Mouse (Mus musculus): Measurements from ENCODE around the gene Mgst2.

Mgst2 gene

GRCm38 (mm10) chr3:51701950-51702349, 41.8 kb downstream of the Mgst2 start:
- peak; percentile 68 to 74 for DNase-seq

GRCm38 (mm10) chr3:51702701-51703286, 42.6 kb downstream of the Mgst2 start:
- peak in 1 of 2 experiments; percentile 68 for DNase-seq

- DNase-seq, result no peak
These were observed 43.3 kb downstream of the Mgst2 start for GRCm38 (mm10) chr3:51703478-51703877.

DNA sequence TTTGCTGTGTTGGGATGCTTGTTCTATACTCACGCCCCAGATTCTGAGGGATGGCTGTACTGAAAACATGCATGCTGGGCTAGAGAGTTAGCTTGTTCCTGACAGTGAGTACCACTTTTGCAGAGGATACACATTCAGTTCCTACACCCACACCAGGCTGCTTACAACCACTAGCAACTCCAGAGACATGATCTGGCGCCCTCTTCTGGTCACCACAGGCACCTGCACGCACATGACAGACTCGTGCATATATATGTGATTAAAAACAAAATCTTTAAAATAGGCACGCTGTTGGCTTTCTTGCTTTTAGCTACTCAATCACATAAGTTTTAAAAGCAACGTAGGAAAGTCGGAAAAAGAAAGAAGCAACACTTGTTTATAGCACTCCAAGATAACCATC, 45.1 kb downstream of the Mgst2 start:
- peak in 1 of 2 experiments; percentile 53 for DNase-seq

DNA sequence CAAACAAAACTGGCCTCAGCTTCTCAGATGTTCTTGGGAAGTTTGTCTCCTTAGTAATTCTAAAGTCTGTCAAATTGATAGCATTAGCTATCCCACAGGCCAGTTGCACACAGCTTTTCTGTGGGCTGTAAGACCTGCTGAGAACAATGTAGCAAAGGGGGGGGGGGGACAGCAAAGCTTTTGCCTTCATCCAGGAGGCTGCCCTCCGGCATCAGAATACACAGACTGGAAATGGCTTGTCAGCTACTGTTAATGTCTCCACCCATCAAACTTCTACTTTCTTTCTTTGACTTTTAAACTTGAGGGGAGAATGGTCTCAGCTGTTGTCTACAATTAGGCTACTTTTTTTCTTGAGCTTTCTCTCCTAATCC, 48.2 kb downstream of the Mgst2 start:
- DNase-seq, result no peak

DNA sequence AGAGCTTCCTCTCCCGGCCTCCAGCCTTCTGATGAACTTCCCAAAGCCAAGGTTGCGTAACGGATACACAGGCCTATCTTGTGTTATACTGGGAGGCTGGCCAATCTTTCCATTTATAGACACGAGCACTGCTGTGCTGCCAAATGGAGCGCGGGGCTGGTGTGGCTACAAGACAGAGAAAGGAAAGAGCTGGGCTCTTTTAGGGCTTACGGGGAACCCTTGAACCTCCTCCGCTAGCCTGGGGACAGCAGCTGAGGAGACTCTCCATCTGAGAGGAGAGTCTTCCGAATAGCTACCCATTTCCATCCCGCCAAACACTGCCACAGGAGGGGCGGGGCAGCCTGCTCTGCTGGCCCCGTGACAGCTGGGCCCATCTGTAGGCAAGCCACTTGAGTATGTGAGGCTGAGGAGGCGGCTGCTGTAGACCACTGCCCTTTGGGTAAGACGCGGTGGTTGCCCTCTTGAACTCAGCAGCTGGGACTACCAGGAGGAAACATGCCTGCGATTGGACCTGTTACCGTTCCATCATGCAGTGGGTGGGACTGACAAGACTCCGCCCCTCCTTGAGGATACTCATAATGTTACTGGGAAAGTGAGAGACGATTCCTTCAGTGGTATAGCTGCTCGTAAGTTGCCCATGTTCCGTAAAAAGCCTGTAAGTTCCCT, 48.7 kb downstream of the Mgst2 start:
- peak; percentile 87 to 92 for DNase-seq

DNA sequence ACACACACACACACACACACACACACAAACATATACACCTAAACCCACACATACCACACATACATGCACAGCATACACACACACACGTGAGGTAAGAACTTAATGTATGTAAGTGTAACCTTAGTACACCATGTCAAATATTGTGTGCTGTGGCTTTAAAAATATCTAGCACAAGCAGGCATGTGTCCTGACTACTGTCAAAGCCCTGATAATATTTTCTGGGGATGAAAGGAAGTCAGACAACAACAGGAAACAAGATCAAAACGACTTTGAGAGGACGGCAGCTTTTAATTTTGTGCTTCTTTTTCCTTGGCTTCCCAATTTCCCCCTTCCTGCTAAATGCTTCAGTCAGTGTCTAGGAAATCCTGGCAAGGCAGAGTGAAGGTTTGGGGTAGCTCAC, 52.2 kb downstream of the Mgst2 start:
- DNase-seq, result no peak

- no peak for DNase-seq
These were observed 53.1 kb downstream of the Mgst2 start for GRCm38 (mm10) chr3:51713233-51713632.

DNA sequence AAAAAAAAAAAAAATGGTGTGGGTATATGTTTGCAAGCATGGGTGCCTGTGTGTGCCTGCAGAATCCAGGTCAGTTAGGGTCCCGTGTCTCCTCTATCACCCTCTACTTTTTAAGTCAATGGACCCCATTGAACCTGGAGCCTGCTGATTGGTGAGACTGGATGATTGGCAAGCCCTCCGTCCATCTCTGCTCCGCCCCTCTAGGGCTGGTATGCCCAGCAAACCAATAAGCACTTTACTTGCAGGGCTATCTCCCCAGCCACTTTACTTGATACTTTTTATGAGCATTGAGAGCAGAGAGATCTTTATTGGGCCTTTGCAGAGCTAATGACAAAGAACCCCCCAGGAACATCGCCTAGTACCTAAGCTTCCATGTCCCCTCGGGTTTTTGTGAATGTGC, 54.3 kb downstream of the Mgst2 start:
- DNase-seq, result no peak

GRCm38 (mm10) chr3:51717455-51717854, 57.3 kb downstream of the Mgst2 start:
- DNase-seq, result no peak

- peak in 1 of 2 experiments; percentile 58 for DNase-seq
These were observed 57.7 kb downstream of the Mgst2 start for GRCm38 (mm10) chr3:51717909-51718308.

- no peak for DNase-seq
These were observed 59.2 kb downstream of the Mgst2 start for GRCm38 (mm10) chr3:51719373-51719772.

- no peak for DNase-seq
These were observed 59.8 kb downstream of the Mgst2 start for GRCm38 (mm10) chr3:51719982-51720381.

GRCm38 (mm10) chr3:51726257-51726656, 66.1 kb downstream of the Mgst2 start:
- no peak for DNase-seq

DNA sequence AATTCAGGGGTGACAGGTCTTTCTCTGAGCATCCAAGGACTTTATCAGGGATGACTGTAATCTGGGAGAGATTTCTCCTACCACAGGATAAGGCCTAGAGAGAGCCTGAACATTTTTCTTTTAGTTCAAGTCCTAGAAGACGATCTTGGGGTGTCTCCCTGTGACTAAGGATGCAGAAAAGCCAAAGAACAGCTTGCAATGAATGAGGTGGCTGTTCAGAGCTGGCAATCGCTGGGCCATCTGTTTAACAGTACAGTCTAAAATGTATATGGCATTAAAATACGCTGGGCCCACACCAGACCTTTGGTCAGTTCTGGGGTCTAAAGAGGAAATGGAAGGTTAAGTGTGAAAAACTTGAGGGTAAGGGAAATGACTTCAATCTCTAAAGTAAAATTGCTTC, 67.3 kb downstream of the Mgst2 start:
- no peak for DNase-seq

- peak; percentile 45 to 60 for DNase-seq
These were observed 67.8 kb downstream of the Mgst2 start for GRCm38 (mm10) chr3:51727968-51728367.

DNA sequence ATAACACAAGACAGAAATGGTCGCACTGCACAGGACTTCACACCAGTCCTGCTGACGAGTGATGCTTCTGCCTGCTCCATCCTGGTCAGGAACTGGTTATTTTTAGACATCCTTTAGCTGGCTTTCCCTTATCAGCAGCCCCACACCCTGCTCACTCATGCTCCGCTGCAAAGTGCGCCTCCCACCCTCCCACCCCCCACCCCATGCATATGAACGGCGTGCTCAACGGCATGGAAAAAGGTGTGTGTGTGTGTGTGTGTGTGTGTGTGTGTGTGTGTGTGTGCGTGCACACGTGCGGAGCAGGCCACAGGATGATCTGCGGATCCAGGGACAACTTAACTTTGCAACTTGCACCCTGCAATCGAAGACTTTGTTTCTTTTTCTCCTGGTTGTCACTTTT, 68.3 kb downstream of the Mgst2 start:
- DNase-seq, result no peak

DNA sequence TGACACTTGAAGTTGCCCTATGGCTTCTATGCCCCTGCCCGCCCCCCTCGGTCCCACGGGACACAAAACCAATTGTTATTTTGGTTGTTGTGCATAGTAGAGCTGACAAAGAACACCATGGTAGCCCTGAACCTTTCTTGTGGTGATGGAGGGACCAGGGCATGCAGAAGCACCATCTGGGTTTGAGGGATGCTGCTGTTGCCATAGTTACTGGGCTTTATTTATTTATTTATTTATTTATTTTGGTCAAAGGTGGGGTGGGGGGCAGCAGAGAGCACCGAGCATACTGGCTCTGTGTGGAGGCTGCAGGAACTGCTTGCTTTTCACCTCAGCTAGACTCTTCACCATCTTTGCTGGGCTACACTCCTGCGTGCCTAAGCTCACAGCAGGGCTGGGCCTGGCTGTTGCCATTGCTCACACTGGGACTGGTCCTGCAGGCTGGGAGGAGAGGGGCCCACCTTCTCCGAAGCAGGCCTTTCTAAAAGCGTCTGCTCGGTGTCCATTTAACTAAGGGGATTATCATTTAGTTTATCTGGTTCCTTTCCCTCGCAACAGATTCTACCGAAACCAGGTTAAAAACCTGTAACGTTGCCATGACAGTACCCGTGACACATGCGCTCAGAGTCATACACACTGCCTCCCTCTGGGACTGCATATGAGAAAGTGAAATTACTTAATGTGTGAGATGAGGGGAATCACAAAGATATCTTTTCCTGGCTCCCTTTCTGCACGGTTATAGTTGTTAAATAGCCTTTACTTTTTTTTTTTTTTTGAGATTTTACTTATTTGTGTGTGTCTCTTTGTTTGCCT, 69.2 kb downstream of the Mgst2 start:
- DNase-seq, result peak; percentile 48 to 59

GRCm38 (mm10) chr3:51730662-51731061, 70.5 kb downstream of the Mgst2 start:
- no peak for DNase-seq

DNA sequence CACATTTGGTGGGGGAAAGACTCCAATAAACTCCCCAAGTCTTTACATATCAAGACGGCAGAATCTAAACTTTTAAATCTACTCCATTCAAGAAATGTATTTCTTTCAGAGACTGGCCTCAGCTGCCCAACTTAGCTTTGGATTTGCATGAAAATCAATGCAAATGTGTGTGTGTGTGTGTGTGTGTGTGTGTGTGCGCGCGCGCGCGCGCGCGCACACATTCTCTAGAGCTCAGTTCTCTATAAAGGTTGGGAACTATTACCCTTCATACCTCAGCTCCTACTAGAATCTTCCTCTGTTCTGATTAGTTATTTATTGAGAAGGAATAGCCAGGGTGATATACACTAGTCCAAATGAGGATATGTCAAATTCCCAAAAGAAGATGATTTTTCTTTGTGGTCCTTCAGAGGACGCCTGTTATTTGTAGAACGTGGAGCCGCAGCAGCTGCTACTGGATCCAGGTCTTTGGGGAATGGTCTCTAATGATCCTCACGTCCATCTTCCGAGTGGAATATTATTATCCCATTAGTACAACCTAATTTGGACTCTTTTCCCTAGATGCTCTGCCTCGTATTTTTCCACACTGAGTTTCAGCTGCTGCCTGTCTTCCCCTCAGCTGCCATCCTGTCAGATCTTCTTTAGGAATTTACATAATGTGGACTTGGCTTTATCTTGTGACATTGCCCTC, 71.9 kb downstream of the Mgst2 start:
- DNase-seq, result no peak

All from cerebellum, postnatal 14 days (tissue).